Mouse (Mus musculus): Measurements from ENCODE around the gene Olfr1360.
A peak's percentile ranks its signal among the peaks of the same experiment; 100 is the strongest.

The Olfr1360 gene

GRCm38 (mm10) chr13:21663286-21663685 is 13.9 kb downstream of the Olfr1360 start, which contains the start of gene Olfr1361:
Gene Olfr1361 (minus strand): TSS chr13:21663386.
- no peak for DNase-seq (ENCODE audit: low read depth, low spot score)

DNA sequence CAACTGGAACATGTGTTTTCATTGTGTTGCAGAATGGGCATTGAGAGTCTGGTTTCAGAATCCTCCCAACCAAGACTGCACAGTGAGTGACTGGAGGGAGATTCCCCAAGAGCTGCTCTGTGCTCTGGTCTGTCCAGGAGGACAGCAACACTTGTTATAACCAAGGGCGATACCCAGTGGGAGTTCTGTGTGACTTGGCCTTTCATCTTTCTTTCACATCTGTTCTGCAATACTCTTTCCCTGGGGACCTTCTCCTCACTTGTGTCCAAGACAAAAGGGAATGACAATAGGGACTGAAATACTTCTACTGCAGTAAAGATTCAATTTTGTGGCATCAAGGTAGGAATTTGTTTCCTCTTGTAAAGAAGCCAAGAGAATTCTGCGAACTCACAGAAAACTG is 34.8 kb downstream of the Olfr1360 start, which contains the start of gene Olfr11:
TSS of gene Olfr11 (minus strand) at position 101 of the 400 bp plus-strand sequence.
- DNase-seq (ENCODE audit: low read depth, low spot score), result peak; percentile 12
